Mouse (Mus musculus) liver, embryonic 15.5 days (tissue): Measurements from ENCODE around the gene Nfe2l3. TPM values are rescaled to one million over a fixed set of nuclear protein-coding genes. Genes with fewer than 3 reads are reported as not detected.

Source experiments
- ATAC-seq: fragments of 200-750 bp; cut with Nextera tagmentation; 2 replicates; pipeline ENCODE4 v1.8.0; 2017; ENCODE audit warnings: moderate number of reproducible peaks, mild to moderate bottlenecking, moderate library complexity; ENCODE audit not compliant: insufficient read depth
- H3K27ac ChIP-seq: fragments of 300-500 bp; sonication (generic); replicated peaks from 2 replicates; pipeline ENCODE4 v1.5.1; 2015; ENCODE audit warnings: mild to moderate bottlenecking, inconsistent platforms
- H3K27me3 ChIP-seq: fragments of 300-500 bp; sonication (generic); 2 replicates; pipeline ENCODE4 v1.6.1; 2015; ENCODE audit warnings: mild to moderate bottlenecking, inconsistent platforms
- H3K36me3 ChIP-seq: fragments of 300-500 bp; sonication (generic); replicated peaks from 2 replicates; pipeline ENCODE4 v1.6.1; 2015; ENCODE audit warnings: moderate library complexity, mild to moderate bottlenecking, inconsistent platforms
- H3K4me1 ChIP-seq: fragments of 300-500 bp; sonication (generic); replicated peaks from 2 replicates; pipeline ENCODE4 v1.6.1; 2015; ENCODE audit warnings: inconsistent platforms
- H3K4me2 ChIP-seq: fragments of 300-500 bp; sonication (generic); 2 replicates; pipeline ENCODE4 v1.6.1; 2015; ENCODE audit warnings: moderate library complexity, mild to moderate bottlenecking, inconsistent platforms
- H3K4me3 ChIP-seq: fragments of 300-500 bp; sonication (generic); replicated peaks from 2 replicates; pipeline ENCODE4 v1.5.1; 2015; ENCODE audit warnings: mild to moderate bottlenecking, inconsistent platforms
- H3K9ac ChIP-seq: fragments of 300-500 bp; sonication (generic); 2 replicates; pipeline ENCODE4 v1.6.1; 2015; ENCODE audit warnings: moderate library complexity, mild to moderate bottlenecking, inconsistent platforms
- H3K9me3 ChIP-seq: fragments of 300-500 bp; sonication (generic); replicated peaks from 2 replicates; pipeline ENCODE4 v1.6.1; 2016; ENCODE audit warnings: inconsistent platforms
- WGBS: fragments of 180-500 bp; shearing (Covaris S2); methylation state at CpG from one replicate; pipeline ENCODE4 v1.1.7; 2015; ENCODE audit warnings: mixed read lengths; ENCODE audit not compliant: insufficient replicate concordance; 5-methylcytosine and 5-hydroxymethylcytosine counted together
- polyA plus RNA-seq: library from polyadenylated mRNA; unstranded; fragments of >200 nt; fragmentation: Nextera tagmentation; extraction: Ambion mirVana; gene quantifications from 2 replicates; pipeline ENCODE4 v1.2.1, GENCODE M21; 2015

Gene Nfe2l3
- polyA plus RNA-seq, 1 experiment from 2014 or later = 0.17 TPM

- no peak overlapping the region for H3K27ac ChIP-seq
- H3K9ac ChIP-seq = no peak overlapping the region
- no peaks in the 10 kb centered on the region for H3K9me3 ChIP-seq
- no peaks in the 10 kb centered on the region for H3K36me3 ChIP-seq
- WGBS = 71% methylated on average over 5 of the region's 5 CpGs
- no peak overlapping the region for H3K4me2 ChIP-seq
- H3K4me1 ChIP-seq = peaks cover 17% of the 10 kb centered on the region; the same call in 1 of the 2 replicates
- no peak for ATAC-seq
- H3K4me3 ChIP-seq = no peak overlapping the region
- no peaks in the 10 kb centered on the region for H3K27me3 ChIP-seq
These were observed 28.9 kb upstream of the Nfe2l3 start for GRCm38 (mm10) chr6:51403598-51403997.

- no peak overlapping the region for H3K27ac ChIP-seq
- WGBS = 7% methylated on average over 4 of the region's 4 CpGs
- no peak for ATAC-seq
- H3K4me2 ChIP-seq = no peak overlapping the region
- H3K36me3 ChIP-seq = no peaks in the 10 kb centered on the region
- H3K4me3 ChIP-seq = no peak overlapping the region
- no peaks in the 10 kb centered on the region for H3K9me3 ChIP-seq
- 0 out of 2 replicates have a peak, but pooled peaks cover 10% of the 10 kb centered on the region for H3K4me1 ChIP-seq
- H3K27me3 ChIP-seq = no peaks in the 10 kb centered on the region
- no peak overlapping the region for H3K9ac ChIP-seq
These were observed 28.0 kb upstream of the Nfe2l3 start for GRCm38 (mm10) chr6:51404502-51404901.

- no peak overlapping the region for H3K4me3 ChIP-seq
- no peak overlapping the region for H3K4me2 ChIP-seq
- ATAC-seq = no peak
- H3K4me1 ChIP-seq = no peaks in the 10 kb centered on the region
- no peaks in the 10 kb centered on the region for H3K9me3 ChIP-seq
- no peaks in the 10 kb centered on the region for H3K27me3 ChIP-seq
- no peaks in the 10 kb centered on the region for H3K36me3 ChIP-seq
- no peak overlapping the region for H3K9ac ChIP-seq
- H3K27ac ChIP-seq = no peak overlapping the region
- WGBS = 44% methylated on average over 1 of the region's 1 CpGs
These were observed 16.0 kb upstream of the Nfe2l3 start for GRCm38 (mm10) chr6:51416433-51416832.

GRCm38 (mm10) chr6:51417306-51417936, 15.0 kb upstream of the Nfe2l3 start:
- ATAC-seq = no peak
- no peaks in the 10 kb centered on the region for H3K27me3 ChIP-seq
- WGBS = 57% methylated on average over 4 of the region's 4 CpGs
- no peaks in the 10 kb centered on the region for H3K36me3 ChIP-seq
- no peak overlapping the region for H3K27ac ChIP-seq
- no peaks in the 10 kb centered on the region for H3K4me1 ChIP-seq
- no peak overlapping the region for H3K4me3 ChIP-seq
- H3K9me3 ChIP-seq = no peaks in the 10 kb centered on the region
- H3K9ac ChIP-seq = no peak overlapping the region
- no peak overlapping the region for H3K4me2 ChIP-seq

- no peak for ATAC-seq
- H3K9me3 ChIP-seq = no peaks in the 10 kb centered on the region
- no peak overlapping the region for H3K27ac ChIP-seq
- H3K27me3 ChIP-seq = no peaks in the 10 kb centered on the region
- H3K9ac ChIP-seq = no peak overlapping the region
- WGBS = 39% methylated on average over 11 of the region's 11 CpGs
- peaks cover 7% of the 10 kb centered on the region for H3K4me1 ChIP-seq
- H3K4me2 ChIP-seq = no peak overlapping the region
- no peak overlapping the region for H3K4me3 ChIP-seq
- no peaks in the 10 kb centered on the region for H3K36me3 ChIP-seq
These were observed 8.9 kb upstream of the Nfe2l3 start for GRCm38 (mm10) chr6:51423466-51424122.

- Histone ChIP-seq H3K9me3 (no peaks in the 10 kb centered on the region), H3K27me3 (peaks cover 7% of the 10 kb centered on the region; the same call in 1 of the 2 replicates), H3K27ac (no peak overlapping the region), H3K4me2 (no peak overlapping the region), H3K9ac (no peak overlapping the region), H3K4me3 (no peak overlapping the region), H3K4me1 (peaks cover 7% of the 10 kb centered on the region), H3K36me3 (no peaks in the 10 kb centered on the region)
- no peak for ATAC-seq
- 37% methylated on average over 2 of the region's 2 CpGs for WGBS
These were observed 7.9 kb upstream of the Nfe2l3 start for GRCm38 (mm10) chr6:51424537-51424936.

- H3K9me3 ChIP-seq = no peaks in the 10 kb centered on the region
- H3K4me3 ChIP-seq = no peak overlapping the region
- no peak overlapping the region for H3K27ac ChIP-seq
- no peak for ATAC-seq
- H3K27me3 ChIP-seq = peaks cover 89% of the 10 kb centered on the region
- 30% methylated on average over 7 of the region's 7 CpGs for WGBS
- H3K36me3 ChIP-seq = no peaks in the 10 kb centered on the region
- H3K9ac ChIP-seq = no peak overlapping the region
- no peak overlapping the region for H3K4me2 ChIP-seq
- peaks cover 13% of the 10 kb centered on the region for H3K4me1 ChIP-seq
These were observed 1.8 kb downstream of the Nfe2l3 start for GRCm38 (mm10) chr6:51434270-51434669.

- Histone ChIP-seq H3K9me3 (no peaks in the 10 kb centered on the region), H3K9ac (no peak overlapping the region), H3K4me2 (no peak overlapping the region), H3K27me3 (peaks cover 77% of the 10 kb centered on the region), H3K4me3 (no peak overlapping the region), H3K36me3 (no peaks in the 10 kb centered on the region), H3K4me1 (peaks cover 8% of the 10 kb centered on the region), H3K27ac (no peak overlapping the region)
- ATAC-seq = no peak
- WGBS = 57% methylated on average over 4 of the region's 4 CpGs
These were observed 5.2 kb downstream of the Nfe2l3 start for GRCm38 (mm10) chr6:51437665-51438064.

- H3K9ac ChIP-seq = no peak overlapping the region
- no peaks in the 10 kb centered on the region for H3K36me3 ChIP-seq
- WGBS = 68% methylated on average over 9 of the region's 9 CpGs
- peaks cover 65% of the 10 kb centered on the region for H3K27me3 ChIP-seq
- no peak overlapping the region for H3K27ac ChIP-seq
- no peak for ATAC-seq
- H3K4me2 ChIP-seq = no peak overlapping the region
- H3K4me1 ChIP-seq = no peaks in the 10 kb centered on the region
- H3K9me3 ChIP-seq = no peaks in the 10 kb centered on the region
- no peak overlapping the region for H3K4me3 ChIP-seq
These were observed 6.4 kb downstream of the Nfe2l3 start for GRCm38 (mm10) chr6:51438826-51439330.

GRCm38 (mm10) chr6:51442191-51442835, 9.8 kb downstream of the Nfe2l3 start:
- 46% methylated on average over 9 of the region's 9 CpGs for WGBS
- peaks cover 32% of the 10 kb centered on the region for H3K27me3 ChIP-seq
- H3K4me3 ChIP-seq = no peak overlapping the region
- ATAC-seq = no peak
- no peaks in the 10 kb centered on the region for H3K9me3 ChIP-seq
- H3K36me3 ChIP-seq = no peaks in the 10 kb centered on the region
- no peak overlapping the region for H3K4me2 ChIP-seq
- no peak overlapping the region for H3K27ac ChIP-seq
- no peaks in the 10 kb centered on the region for H3K4me1 ChIP-seq
- H3K9ac ChIP-seq = no peak overlapping the region

GRCm38 (mm10) chr6:51452927-51453503, 20.5 kb downstream of the Nfe2l3 start:
- H3K4me2 ChIP-seq = no peak overlapping the region
- no peaks in the 10 kb centered on the region for H3K9me3 ChIP-seq
- peaks cover 10% of the 10 kb centered on the region for H3K36me3 ChIP-seq
- 0 out of 2 replicates have a peak, but pooled peaks cover 4% of the 10 kb centered on the region for H3K4me1 ChIP-seq
- no peak overlapping the region for H3K9ac ChIP-seq
- ATAC-seq = no peak
- H3K27ac ChIP-seq = no peak overlapping the region
- 71% methylated on average over 7 of the region's 7 CpGs for WGBS
- H3K4me3 ChIP-seq = no peak overlapping the region
- no peaks in the 10 kb centered on the region for H3K27me3 ChIP-seq
